Mouse (Mus musculus) erythroblast, adult 5-6 weeks (primary cell): ENCODE measurements around the gene Zzz3. TPM values are rescaled to one million over a fixed set of nuclear protein-coding genes. Genes with fewer than 3 reads are reported as not detected.

Source experiments
- ATAC-seq: replicated peaks from 2 replicates; pipeline ENCODE4 v1.8.0; 2016; ENCODE audit warnings: moderate number of reproducible peaks, mild to moderate bottlenecking, moderate TSS enrichment, inconsistent platforms; ENCODE audit not compliant: poor library complexity, low FRiP score, severe bottlenecking
- total RNA-seq, 2 experiments: library from RNA; stranded (forward) in 1 of 2; stranded (reverse) in 1 of 2; fragments of 150-400 nt in 1 of 2; fragments of 200-764, 138-1000 nt in 1 of 2; gene quantifications; 2 replicates each; pipeline versions ENCODE4 v1.2.3 to v1.2.4; 2015 to 2017; ENCODE audit warnings: low replicate concordance in 2 of 2

Zzz3 gene
- total RNA-seq, 2 experiments from 2014 or later: 12.1 to 15.5 TPM

DNA sequence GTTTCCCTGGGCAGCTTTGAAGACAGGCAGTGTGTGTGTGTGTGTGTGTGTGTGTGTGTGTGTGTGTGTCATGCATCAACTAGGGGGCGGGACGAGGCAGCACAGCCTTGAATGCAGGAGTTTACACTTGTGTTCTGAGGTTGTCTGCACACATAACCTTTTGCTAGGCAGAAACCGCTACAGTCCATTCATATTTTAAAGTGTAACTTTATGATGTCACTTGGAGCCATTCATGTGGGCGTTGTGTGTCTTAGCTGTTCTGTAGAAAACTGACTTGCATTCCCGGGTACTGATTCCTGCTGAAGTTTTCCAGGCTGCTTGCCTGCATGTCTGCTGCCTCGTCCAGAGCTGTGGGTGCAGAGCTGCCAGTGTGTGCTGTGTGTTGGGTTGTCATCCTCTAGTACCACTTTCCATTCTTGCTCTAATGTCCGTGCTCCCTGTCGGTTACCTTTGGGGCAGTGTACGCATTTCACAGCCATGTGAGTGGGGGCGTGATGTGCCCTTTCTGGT, 66.8 kb downstream of the Zzz3 start:
- ATAC-seq: no peak

DNA sequence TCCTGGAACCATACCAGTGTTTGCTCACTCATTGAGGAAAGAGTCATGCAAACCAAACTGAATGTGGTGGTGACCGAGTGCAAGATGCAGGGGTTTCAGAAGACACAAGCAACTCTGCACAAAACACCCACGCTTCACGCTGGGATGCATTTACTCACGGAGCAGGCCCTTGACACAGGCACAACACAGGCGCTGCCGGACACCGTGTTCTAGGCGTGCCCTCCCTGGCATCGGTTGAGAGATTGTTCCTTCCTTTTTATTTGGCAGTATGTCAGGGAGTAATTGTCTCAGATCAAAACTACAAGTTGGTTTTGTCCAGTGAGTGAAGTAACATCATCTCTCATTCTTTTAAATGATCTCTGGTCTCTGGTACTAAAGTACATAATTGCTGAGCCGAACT, 67.6 kb downstream of the Zzz3 start:
- ATAC-seq: no peak

DNA sequence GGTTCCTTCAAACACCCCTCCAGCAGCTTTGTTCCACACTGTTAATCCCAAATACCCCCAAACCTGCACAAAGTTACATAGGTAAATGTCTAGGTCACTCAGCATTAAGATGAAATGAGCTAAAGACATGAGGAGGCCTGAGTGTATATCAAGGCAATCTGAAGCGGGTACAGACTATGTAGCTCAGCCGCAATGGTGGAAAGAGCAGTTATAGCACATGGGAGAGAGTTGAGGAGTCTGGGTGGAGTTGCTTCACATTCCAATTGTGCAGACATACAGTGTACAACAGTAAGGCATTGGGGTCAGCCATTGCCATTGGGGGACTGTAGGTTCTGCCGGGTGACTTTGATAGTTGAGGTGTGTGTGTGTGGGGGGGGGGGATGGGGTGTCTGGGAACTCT, 69.2 kb downstream of the Zzz3 start:
- ATAC-seq: no peak

DNA sequence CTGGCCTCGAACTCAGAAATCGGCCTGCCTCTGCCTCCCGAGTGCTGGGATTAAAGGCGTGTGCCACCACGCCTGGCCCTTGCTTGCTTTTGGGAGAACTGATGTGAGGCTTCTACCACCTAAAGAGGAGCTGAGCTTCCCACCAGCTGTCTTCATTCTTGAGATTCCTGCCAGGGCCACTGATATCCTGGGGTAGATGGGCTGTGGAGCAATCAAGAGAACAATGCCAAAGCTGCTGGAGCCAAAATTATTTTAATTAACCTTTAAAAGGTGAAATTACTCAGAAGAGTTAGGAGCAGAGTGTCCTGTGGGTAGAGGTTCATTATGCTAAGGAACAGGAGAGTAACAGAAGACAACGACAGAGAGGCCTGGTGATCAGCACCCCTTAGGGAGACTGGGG, 70.1 kb downstream of the Zzz3 start:
- no peak for ATAC-seq

DNA sequence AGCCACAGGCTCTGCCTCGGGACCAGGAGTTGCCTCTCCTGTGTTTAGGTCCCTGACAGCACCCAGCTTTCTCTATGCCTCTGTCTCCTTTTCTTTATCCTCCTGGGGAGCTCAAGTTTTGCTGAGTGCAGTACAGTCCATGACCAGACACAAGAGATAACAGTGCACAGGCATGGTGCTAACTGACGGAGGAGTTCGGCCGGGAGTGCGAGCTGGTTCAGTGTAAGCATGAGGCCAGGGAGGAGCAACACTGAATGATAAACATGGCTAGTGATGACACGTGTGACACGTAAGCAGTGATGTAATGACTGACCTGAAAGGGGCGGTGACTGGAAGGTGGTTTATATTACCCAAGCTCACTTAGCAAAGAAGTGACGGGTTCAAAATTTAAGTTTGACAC, 71.6 kb downstream of the Zzz3 start:
- 0 out of 2 replicates have a peak, but pooled peaks have one; percentile 35 for ATAC-seq

DNA sequence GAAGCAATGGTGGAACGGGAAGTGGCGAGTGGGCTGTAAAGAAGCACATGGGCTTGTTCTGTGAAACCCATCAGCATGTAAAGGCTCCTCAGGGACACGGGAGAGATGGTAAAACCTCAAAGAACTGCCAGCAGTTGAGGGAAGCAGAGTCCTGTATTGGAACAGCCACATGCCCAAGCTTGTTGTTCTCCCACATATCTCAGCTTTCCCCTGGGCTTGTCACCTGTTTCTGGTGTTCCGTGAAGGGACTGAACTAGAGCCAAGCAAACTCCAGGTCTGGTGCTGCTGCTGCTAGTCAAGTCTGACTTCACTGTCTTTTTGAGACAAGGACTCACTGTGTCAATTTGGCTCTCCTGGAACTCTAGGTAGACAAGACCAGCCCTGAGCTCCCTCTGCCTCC, 72.0 kb downstream of the Zzz3 start:
- no peak for ATAC-seq

DNA sequence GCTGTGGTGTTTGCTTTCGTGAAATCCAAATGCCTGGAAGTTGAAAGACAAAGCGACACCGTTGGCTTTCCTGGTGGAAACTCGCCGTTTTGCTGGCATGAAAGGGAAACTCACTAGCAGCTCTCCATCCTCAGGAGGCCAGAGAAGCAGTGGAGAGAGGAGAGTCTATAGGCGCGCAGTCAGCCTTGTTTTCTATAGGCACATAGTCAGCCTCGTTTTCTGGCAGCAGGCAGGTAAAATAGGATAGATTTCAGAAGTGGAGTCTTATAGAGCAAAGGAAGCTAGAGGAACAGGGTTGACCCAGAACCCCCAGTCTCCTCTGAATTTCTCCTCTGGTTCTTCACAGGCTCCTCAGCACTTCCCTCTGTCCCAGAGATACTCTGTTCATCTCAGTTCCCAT, 72.8 kb downstream of the Zzz3 start:
- ATAC-seq: no peak

DNA sequence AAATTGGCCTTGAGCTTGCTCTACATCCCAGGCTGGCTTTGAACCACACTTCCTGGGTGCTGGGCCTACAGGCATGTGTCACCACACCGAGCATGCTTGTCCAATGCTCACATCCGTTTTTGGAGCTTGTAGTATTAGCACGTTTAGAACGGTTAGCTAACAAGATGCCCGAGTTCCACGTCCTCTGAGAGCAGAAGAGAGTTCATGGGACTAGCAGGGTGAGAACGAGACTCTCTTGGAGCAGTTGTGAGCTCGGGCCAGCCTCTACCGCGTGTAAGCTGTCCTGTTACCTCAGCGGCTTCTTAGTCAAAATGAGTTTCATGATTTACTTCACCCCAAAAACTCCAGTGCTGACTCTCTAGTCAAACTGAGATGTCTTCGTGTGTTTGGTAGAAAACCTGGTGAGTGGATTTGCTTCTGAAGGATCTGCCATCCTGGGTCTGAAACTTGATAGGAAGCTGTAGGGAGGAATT, 73.3 kb downstream of the Zzz3 start:
- no peak for ATAC-seq

DNA sequence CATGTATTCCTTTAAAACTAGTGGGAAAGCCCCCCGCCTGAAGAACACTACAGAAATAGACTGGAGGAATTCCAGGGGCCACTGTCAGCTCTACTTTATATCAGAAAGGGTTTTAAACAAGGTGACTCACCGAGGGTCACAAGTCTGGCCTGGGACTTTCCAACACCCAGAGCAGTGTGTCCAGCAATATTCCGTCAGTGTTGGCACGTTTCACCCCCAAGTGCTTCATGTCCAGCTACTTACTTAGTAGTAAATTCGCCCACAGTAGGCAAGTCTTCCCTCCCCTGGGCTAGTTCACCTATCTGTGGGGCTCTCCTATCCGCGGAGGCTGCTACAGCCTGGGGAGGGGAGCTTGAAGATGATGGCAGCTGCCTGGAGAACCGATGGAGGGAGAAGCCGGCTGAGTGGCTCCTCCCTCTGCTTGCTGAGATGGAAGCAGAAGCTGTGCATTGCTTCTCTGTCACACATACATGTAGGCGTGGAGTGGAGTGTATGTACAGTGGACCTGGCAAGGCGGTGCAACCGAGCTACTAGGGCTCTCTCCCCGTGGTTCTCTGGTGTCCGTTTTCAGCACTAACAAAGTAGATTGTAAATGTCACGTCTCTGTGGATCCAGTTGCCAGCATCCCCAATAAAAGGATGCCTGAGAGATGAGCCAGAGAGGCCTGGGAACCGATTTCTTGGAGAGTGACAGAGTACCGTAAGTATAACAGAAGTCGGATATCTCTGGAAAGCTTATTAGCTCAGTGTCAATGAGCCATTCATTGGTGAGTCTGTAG, 74.3 kb downstream of the Zzz3 start:
- ATAC-seq: no peak

DNA sequence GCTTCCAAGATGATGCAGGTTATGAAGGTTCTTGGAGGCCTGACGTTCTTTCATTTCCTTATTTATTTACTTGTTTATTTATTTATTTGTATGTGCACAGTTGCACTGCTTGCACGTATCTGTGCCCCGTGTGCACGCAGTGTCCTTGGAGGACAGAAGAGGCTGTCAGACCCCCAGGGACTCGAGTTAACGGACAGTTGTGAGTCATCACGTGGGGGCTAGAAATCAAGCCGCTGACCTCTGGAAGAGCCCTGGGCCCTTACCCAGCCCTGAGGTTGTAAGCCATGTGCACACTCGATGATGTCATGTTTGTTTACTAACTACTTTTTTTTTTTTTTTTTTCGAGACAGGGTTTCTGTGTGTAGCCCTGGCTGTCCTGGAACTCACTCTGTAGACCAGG, 75.1 kb downstream of the Zzz3 start:
- no peak for ATAC-seq

DNA sequence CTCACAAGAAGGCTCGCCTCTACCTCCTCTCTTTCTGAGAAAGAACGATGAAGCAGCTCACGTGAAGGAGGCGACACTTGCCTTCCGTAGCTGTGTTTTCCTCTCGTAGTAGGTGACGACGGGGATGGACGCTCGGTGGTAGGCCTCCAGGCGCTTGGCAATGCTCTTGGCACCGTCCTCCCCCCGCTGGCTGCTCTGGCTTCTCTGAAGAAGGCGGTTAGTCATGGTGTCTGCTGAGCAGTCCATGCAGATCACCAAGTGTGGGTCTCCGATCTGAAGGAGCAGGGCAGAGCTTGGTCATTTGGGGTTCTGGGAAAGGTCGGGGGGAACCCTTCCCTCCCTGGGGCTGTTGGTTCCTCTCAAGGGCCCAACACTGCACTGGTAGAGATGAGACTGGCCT, 77.4 kb downstream of the Zzz3 start:
- no peak for ATAC-seq

DNA sequence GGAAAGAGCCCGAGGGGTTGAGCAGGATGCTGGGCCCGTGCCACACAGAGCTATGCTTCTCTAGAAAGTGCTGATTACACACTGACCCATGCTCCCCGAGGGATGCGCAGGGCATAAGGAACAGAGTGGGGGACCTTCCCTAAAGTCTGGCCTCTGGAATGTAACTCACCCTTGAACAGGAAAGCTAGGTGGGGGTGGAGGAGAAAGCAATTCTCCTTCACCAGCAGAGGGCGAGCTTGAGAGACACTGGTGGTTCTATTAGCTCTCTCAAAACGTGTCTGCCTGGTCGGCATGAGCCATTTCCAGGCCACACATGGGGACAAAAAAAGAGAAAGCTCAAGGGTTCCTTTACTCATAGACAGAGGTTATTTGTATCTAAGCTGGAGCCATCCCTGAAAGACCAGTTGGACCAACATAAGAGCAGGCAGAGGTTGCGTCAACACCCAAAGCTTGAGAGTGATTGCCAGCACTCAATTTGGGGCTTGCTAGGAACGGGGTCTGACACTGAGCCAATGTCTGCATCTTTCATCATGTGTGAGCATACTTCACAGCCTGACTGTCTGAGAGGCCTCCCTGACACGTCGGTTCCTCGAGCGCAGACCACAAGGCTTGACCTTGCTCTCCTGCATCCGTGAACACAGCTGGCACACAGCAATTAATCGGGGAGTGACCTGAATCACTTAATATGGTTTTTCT, 79.5 kb downstream of the Zzz3 start:
- 0 out of 2 replicates have a peak, but pooled peaks have one; percentile 31 for ATAC-seq

DNA sequence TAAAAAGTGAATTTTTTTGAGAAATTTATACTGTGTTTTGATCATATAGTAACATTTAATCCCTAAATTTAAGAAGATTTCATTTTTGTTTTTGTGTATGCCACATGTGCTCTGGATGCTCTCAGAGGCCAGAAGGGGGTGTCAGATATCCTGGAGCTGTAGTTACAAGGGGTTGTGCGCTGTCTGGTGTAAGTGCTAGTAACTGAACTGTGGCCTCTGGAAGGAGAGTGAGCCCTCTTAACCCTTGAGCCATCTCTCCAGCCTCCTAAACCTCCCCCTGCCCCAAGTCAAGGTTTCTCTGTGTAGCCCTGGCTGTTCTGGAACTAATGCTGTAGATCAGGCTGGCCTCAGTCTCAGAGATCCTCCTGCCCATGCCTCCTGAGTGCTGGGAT, 80.0 kb downstream of the Zzz3 start:
- no peak for ATAC-seq

DNA sequence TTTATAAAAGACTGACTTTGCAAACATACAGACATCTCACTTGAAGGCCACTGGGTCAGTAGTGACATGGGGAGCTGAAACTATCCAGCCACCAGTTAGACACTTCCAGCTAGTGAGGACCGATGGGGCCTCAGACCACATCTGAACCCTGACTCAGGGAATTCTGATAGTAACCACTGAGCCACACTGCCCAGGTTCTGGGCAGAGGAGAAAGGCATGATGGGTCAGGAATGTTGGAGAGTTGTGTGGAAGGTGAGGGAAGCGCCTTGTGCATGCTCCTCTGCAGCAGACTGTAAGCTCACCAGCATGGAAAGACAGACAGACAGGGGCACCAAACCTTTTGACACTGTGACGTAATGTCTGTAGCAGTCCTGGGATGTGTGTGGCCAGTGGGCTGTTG, 80.6 kb downstream of the Zzz3 start:
- no peak for ATAC-seq

DNA sequence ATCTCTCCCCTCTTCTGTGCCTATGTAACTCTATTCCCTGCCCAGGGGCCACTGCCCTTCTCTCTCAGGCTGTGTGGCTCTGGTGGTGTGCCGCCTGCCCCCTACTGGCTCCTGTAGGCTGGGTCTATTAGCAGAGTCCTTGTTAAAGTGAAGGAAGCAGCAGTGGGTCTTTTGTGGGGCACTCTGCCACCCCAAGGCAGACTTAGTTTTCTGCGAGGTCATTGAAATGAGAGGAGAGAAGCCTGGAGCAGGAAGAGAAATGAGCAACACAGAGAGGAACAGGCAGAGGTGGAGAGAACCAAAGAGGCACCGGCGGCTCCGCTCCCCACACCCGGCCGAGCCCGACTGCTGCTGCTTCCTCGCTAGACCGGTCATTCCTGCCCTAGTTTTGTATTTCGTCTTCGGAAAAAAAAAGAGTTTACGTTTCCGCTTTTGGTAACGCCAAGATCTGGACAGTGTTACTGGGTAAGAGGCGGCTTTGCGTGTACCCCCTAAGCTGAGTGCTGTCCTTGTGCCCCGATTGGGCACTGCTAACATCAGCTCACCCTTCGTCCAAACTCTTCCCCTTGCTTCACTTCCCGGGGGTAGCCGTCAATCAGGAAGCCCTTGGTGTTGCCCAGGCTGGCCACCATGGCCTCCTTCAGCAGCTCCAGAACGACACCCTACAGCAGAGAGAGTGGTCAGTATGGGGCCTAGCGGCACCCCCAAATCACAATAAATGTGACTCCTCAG, 82.7 kb downstream of the Zzz3 start:
- peak; percentile 83 for ATAC-seq

DNA sequence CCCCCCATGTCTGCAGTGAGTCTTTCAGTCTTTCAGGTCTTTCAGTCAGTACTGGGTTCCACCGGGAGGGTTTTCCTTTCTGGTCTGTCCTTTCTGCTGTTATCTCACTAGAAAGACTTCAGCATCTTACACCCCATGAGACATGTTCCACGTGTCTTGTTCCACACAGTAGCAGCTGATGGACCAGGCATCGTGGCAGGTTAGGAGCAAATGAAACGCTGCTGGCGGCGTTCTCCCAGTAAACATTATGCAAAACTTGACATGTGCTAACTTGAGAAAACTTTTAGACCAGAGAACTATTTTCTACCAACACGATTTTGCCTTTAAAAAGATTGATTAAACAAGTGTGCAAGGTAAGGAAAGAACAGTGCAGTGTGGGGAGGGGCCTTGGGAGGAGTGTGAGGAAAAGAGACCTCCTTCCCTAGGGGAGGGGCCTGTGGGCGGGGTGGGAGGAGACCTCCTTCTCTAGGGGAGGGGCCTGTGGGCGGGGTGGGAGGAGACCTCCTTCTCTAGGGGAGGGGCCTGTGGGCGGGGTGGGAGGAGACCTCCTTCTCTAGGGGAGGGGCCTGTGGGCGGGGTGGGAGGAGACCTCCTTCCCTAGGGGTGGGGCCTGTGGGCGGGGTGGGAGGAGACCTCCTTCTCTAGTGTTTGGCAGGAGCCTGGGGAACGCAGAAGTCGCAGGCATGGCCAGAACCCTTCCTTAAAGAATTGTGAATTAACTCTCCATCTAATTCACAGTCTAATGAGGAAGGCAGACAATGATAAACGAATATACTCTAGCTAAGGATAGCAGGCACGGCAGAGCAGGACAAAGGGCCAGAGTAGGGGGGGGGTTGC, 83.5 kb downstream of the Zzz3 start:
- ATAC-seq: peak; percentile 65

DNA sequence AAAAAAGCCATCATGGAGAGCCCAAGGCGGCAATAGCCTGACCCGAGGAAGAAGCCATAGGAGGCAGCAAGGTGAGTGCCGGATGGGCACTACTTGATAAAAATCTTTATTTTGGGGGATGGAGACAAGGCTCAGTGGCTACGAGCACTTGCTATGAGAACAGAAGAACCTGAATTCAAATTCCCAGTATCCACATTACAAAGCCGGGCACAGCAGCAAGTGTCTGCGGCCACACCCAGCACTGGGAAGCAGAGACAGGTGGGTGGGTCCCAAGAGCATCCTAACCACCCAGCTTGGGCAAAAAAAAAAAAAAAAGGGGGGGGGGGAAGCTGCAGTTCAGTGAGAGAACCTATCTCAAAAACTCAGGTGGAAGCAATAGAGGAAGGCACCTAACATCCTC, 85.1 kb downstream of the Zzz3 start:
- no peak for ATAC-seq

DNA sequence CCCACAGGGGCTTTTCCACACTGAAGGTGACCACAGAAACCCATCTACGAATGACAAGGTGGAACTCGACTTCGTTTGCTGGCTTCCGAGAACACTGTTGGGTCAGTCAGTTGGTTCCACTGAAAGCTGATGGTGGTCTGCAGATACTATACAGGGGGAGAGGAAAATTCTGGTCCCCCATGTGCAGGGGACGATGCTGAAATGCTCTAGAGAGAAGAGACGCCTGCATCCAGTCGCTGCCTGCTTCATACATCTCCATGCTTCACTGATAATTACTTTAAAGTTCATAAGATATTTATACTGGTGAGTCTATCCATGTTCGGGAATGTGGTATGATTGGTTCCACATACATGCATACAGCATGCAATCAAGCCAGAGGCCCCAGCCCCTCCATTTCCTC, 86.9 kb downstream of the Zzz3 start:
- ATAC-seq: no peak

DNA sequence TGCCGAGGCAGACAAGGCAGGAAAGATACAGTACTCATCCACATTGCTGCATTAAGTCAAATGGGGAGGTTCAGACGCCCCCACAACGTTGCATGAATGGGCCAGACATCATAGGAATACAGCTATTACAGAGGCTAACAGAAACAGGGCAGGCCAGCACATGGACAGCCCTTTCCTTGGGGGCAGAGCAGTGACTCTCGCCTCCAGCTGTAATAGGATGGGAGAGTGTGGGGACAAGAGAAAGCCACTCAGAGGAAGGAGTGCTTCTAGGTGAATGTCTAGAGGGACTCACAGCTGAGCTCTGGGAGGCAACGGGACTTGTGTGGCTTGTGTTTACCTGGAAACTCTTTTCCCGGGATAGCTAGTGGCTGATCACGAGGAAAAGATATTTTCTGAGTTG, 88.5 kb downstream of the Zzz3 start:
- no peak for ATAC-seq

DNA sequence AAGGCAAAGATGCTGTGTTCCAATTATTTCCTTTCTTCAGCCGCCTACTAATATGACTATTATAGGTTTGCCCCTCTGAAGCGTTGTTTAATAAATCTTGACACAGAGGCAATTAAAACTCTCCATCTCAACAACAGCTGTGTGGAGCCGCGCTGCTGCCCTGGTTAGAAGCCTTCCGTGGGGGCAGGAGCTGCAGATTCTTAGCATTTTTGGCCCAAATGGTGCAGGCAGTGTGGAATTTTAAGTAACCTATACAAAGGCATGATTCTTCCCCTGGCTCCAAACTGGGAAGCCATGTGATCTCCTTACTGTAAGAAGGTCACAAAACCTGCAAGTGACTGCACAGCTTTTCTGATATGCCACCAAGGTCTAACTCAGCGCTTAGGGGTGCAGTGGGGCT, 88.9 kb downstream of the Zzz3 start:
- ATAC-seq: no peak
